Mouse (Mus musculus) urinary bladder, postnatal 36 days (tissue): Measurements from ENCODE around the gene Krtap24-1.

Experiments used
- DNase-seq, 2 experiments: peaks; one replicate each; pipeline ENCODE4 v3.0.0; 2022; ENCODE audit warnings: low spot score in 2 of 2, mixed read lengths in 1 of 2

Krtap24-1 gene

DNA sequence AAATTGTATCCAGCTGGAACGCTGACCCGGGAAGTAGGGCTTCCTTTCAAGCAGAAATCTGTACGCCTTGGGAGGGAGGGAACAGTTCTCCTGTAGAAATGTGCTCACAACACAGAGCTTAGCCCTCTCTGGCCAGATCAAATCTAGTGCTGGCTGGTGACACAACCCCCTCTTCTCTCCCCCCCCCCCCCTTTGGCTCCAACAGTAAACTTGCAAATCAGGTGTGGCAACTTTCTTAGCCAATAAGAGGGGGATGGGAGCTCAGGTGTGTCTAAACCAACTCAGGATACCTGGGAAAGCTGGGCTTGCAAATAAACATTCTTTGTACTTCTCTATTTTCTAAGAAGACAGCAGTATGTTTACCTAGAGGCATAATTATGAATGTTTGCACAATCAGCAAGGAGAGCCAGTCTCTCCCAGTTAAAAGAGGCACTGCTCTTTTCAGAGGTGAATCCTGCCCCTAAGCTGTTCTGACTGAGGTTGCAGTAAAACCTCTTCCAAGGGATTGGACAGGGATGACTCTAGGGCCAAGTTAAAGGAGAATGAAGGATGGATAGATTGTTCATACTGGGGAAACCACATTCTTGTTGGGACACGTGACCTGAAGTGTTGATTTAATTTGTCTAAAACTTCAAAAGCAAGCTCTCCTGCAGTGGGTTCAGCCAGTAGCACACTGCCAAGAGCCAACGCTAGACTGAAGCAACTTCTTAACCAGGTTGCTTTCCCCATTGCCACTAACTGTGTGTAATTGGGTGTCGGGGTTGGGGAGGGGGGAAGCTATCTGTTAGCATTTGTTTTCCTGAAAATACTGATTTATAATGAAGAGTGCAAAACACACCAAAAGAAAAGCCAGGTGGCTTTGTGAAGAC, 48.8 kb downstream of the Krtap24-1 start, which contains the start of gene Cldn8:
Cldn8 (minus strand) TSS at position 139 of the 869 bp plus-strand sequence.
- DNase-seq: peak; percentile 50 to 58

DNA sequence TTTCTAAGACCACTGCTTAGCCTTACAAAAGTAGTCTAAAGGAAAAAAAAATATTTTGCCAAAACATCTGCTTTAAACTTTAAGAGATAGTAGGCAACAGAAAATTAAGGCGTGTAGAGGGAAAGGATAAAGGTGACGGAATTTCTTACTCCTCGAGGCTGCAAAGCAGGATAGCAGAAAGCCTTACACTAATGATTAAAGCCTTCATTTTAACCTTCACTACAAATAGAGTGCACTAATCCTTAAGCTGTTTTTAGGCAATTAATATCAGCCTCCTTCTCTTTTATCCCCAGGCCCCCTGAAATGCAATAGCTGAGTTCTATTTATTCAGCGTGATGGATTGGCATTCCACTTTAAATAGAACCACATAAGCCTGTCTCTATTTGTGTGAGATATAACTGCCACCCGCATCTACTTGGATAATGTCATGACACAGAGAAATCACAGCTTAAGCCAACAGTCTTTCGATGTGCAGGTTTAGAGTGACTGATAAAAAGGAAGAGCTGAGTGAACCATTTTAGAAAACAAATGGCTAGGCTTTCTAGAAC, 50.4 kb downstream of the Krtap24-1 start:
- no peak for DNase-seq
